Comparison of ENCODE assay signal across 8 mouse cellular contexts in the genomic region with DNA sequence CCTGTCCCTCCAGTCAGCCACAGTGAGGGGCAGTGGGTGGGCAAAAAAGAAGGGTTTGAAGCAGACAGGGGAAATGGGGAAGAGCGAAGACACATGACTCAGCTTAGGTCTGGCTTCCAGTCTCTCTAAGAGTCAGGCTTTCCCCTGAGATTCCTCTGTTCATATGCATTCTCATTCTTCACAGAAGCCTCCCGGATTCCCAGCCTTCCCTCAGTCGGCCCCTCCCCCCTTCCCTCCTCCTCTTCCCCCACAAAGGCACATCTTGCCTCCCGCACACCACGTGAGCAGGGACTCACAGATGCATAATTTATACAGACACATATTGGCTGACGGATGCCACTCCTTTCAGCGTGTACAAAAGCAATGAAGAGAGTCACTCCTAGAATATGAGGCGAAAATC.
DNase-seq lines count a peak whose midpoint lies in the region; ATAC-seq lines count a peak whose summit lies in the region.

No protein-coding gene starts in this region.

- no peaks in the 10 kb centered on the region for H3K9me3 ChIP-seq in heart, embryonic 11.5 days (replicated peaks; ENCODE audit: control insufficient read depth, low read length)
- H3K9me3 ChIP-seq in midbrain, embryonic 13.5 days, result no peaks in the 10 kb centered on the region

- H3K36me3 ChIP-seq in heart, embryonic 11.5 days (ENCODE audit: control insufficient read depth, insufficient read depth, low read length), result no peaks in the 10 kb centered on the region
- no peaks in the 10 kb centered on the region for H3K36me3 ChIP-seq in midbrain, embryonic 13.5 days

- H3K27ac ChIP-seq in heart, embryonic 11.5 days (ENCODE audit: low read depth, low read length), result no peak overlapping the region
- peak overlapping the region; percentile 99 for H3K27ac ChIP-seq in midbrain, embryonic 13.5 days

- H3K9ac ChIP-seq in heart, embryonic 11.5 days (ENCODE audit: low read depth, low read length), result peak overlapping the region; percentile 46; the same call in 1 of the 2 replicates
- peak overlapping the region; percentile 55; the same call in 1 of the 2 replicates for H3K9ac ChIP-seq in midbrain, embryonic 13.5 days (replicated peaks)

- 6% methylated on average over 8 of the region's 8 CpGs for WGBS in heart, embryonic 11.5 days (ENCODE audit: insufficient replicate concordance)
- under 1% methylated on average over 8 of the region's 8 CpGs for WGBS in midbrain, embryonic 13.5 days

- peaks cover 8% of the 10 kb centered on the region for H3K4me1 ChIP-seq in heart, embryonic 11.5 days (ENCODE audit: control insufficient read depth, insufficient read depth, low read length)
- peaks cover 53% of the 10 kb centered on the region for H3K4me1 ChIP-seq in midbrain, embryonic 13.5 days (replicated peaks)

- H3K4me2 ChIP-seq in heart, embryonic 11.5 days, result peak overlapping the region; percentile 71
- H3K4me2 ChIP-seq in midbrain, embryonic 13.5 days (replicated peaks), result peak overlapping the region; percentile 55

- DNase-seq in heart, adult 8-10 months (ENCODE audit: low spot score), result no peak
- DNase-seq in brain, adult 2 months (ENCODE audit: low read depth, low spot score), result peak; percentile 92
- peak; percentile 70 to 72 for DNase-seq in frontal cortex, postnatal 10 days (ENCODE audit: low spot score in 2 of 2)
- peak; percentile 77 to 80 for DNase-seq in left cerebral cortex, adult 18-20 months (ENCODE audit: low spot score in 2 of 2)
- no peak for DNase-seq in T-cell, adult 2 months (ENCODE audit: low spot score)

- no peaks in the 10 kb centered on the region for H3K27me3 ChIP-seq in heart, embryonic 11.5 days (ENCODE audit: control insufficient read depth, insufficient read depth, low read length)
- no peaks in the 10 kb centered on the region for H3K27me3 ChIP-seq in midbrain, embryonic 13.5 days

- H3K4me3 ChIP-seq in heart, embryonic 11.5 days (ENCODE audit: low read depth, low read length), result peak overlapping the region; percentile 34
- H3K4me3 ChIP-seq in midbrain, embryonic 13.5 days (replicated peaks), result peak overlapping the region; percentile 23

- ATAC-seq in heart, embryonic 11.5 days (replicated peaks; ENCODE audit: insufficient number of reproducible peaks, low FRiP score, low TSS enrichment), result peak; percentile 61; the same call in 1 of the 2 replicates
- peak; percentile 95 for ATAC-seq in midbrain, embryonic 13.5 days
- no peak for ATAC-seq in granulocyte monocyte progenitor cell, adult 5-6 weeks (replicated peaks; ENCODE audit: poor library complexity, severe bottlenecking)

Comparison
In these comparisons a context has a peak if more than half of its experiments do, and no peak if none do; other contexts are left out.
1. DNase-seq: peak in brain, adult 2 months (single experiment), frontal cortex, postnatal 10 days (2 of 2) and left cerebral cortex, adult 18-20 months (2 of 2); none in heart, adult 8-10 months (single experiment) and T-cell, adult 2 months (single experiment).